Mouse (Mus musculus): ENCODE measurements around the gene Gphn. TPM values are rescaled to one million over a fixed set of nuclear protein-coding genes. Genes with fewer than 3 reads are reported as not detected.

Gphn gene
- polyA plus RNA-seq (2014; fragmentation: Nextera tagmentation; extraction: Ambion mirVana), result 14.9 and 17.8 TPM in 2 replicates

GRCm38 (mm10) chr12:78225707-78226518 lies at the start of gene Gphn:
Gene Gphn, plus strand, starts transcription at chr12:78226379.
- H3K27me3 ChIP-seq (ENCODE audit: control insufficient read depth, insufficient read depth, low read length), result no peaks in the 10 kb centered on the region
- peak within 1 kb of the TSS; percentile 96 for H3K27ac ChIP-seq (ENCODE audit: low read depth, low read length)
- no peaks in the 10 kb centered on the region for H3K4me1 ChIP-seq (ENCODE audit: control insufficient read depth, insufficient read depth, low read length)
- H3K9me3 ChIP-seq (ENCODE audit: control insufficient read depth, low read length), result no peaks in the 10 kb centered on the region
- H3K4me3 ChIP-seq (ENCODE audit: low read length), result peak within 1 kb of the TSS; percentile 94
- peak within 1 kb of the TSS; percentile 83 for H3K9ac ChIP-seq (ENCODE audit: low read depth, low read length)
- peak within 1 kb of the TSS; percentile 77 for H3K4me2 ChIP-seq (replicated peaks; ENCODE audit: low read depth, low read length)
- no peaks in the 10 kb centered on the region for H3K36me3 ChIP-seq (ENCODE audit: control insufficient read depth, insufficient read depth, low read length)
- ATAC-seq (ENCODE audit: low FRiP score, low TSS enrichment), result peak; percentile 98
- under 1% methylated on average over 63 of the region's 70 CpGs for WGBS

DNA sequence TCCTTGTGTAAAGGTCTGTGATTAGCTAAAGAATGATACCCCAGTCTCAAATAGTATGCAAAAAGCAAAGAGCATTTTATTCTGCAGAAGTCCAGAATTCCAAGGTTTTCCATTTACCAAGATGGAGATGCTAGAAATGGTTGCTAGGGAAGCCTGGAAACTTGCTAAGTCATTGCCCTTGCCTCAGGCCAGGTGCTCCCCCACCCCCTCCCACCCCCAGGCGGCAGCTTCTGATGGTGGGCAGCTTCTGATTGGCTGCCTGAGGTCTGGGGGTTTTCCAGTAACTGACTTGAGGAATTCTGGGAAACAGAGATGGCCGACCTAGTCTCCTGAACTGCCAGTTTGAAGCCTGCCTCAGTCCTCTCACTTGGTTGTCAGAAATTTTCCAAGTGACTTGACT lies 44.7 kb upstream of the Gphn start:
- no peaks in the 10 kb centered on the region for H3K36me3 ChIP-seq (ENCODE audit: control insufficient read depth, insufficient read depth, low read length)
- H3K9ac ChIP-seq (ENCODE audit: low read depth, low read length), result no peak overlapping the region
- H3K4me1 ChIP-seq (ENCODE audit: control insufficient read depth, insufficient read depth, low read length), result no peaks in the 10 kb centered on the region
- no peaks in the 10 kb centered on the region for H3K9me3 ChIP-seq (ENCODE audit: control insufficient read depth, low read length)
- H3K27ac ChIP-seq (ENCODE audit: low read depth, low read length), result no peak overlapping the region
- ATAC-seq (ENCODE audit: low FRiP score, low TSS enrichment), result no peak
- no peak overlapping the region for H3K4me2 ChIP-seq (replicated peaks; ENCODE audit: low read depth, low read length)
- 82% methylated on average over 2 of the region's 2 CpGs for WGBS
- H3K27me3 ChIP-seq (ENCODE audit: control insufficient read depth, insufficient read depth, low read length), result no peaks in the 10 kb centered on the region
- no peak overlapping the region for H3K4me3 ChIP-seq (ENCODE audit: low read length)

DNA sequence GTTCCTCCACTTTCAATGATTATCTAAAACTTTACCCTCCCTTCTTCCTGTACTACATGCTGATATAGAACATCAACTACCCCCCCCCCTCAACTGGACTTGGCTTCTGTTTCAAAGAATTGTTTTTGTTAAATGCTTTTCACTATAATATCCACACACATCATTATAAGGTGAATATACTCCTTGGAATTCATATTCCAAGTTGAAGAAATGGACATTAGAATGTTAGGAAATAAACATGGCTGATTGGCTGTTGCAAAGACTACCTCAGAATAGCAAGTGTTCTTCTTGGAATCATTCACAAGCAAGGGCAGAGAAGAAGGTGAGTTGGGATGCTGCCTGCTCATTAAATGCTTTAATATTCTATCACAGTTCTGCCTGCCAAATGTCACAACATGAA lies 32.2 kb upstream of the Gphn start, which contains the start of gene Gm6657:
Gene Gm6657 (plus strand): TSS at position 301 of the 400 bp plus-strand sequence.
- no peak within 1 kb of the TSS for H3K4me2 ChIP-seq (replicated peaks; ENCODE audit: low read depth, low read length)
- H3K9ac ChIP-seq (ENCODE audit: low read depth, low read length), result no peak within 1 kb of the TSS
- no peak for ATAC-seq (ENCODE audit: low FRiP score, low TSS enrichment)

DNA sequence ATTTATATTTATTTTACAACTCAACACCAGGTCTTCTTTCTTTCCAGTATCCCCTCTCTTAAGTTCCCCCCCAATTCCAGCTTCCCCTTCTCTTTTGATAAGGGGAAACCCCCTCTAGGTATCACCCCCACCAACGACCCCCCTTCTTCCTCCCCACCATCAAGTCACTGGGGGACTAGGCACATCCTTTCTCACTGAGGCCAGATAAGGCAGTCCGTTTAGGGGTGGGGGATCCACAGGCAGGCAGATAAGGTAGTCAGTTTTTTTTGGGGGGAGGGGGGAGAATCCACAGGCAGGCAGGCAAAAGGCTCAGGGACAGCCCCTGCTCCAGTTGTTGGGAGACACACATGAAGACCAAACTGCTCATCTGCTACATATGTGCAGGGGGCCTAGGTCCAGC lies 30.8 kb upstream of the Gphn start:
- no peaks in the 10 kb centered on the region for H3K4me1 ChIP-seq (ENCODE audit: control insufficient read depth, insufficient read depth, low read length)
- H3K36me3 ChIP-seq (ENCODE audit: control insufficient read depth, insufficient read depth, low read length), result no peaks in the 10 kb centered on the region
- no peak overlapping the region for H3K4me3 ChIP-seq (ENCODE audit: low read length)
- H3K4me2 ChIP-seq (replicated peaks; ENCODE audit: low read depth, low read length), result no peak overlapping the region
- no peak overlapping the region for H3K27ac ChIP-seq (ENCODE audit: low read depth, low read length)
- H3K9me3 ChIP-seq (ENCODE audit: control insufficient read depth, low read length), result no peaks in the 10 kb centered on the region
- 65% methylated on average over 2 of the region's 2 CpGs for WGBS
- no peak overlapping the region for H3K9ac ChIP-seq (ENCODE audit: low read depth, low read length)
- no peaks in the 10 kb centered on the region for H3K27me3 ChIP-seq (ENCODE audit: control insufficient read depth, insufficient read depth, low read length)
- ATAC-seq (ENCODE audit: low FRiP score, low TSS enrichment), result no peak

More for the DNA sequence above, 32.2 kb upstream of the Gphn start, which contains the start of gene Gm6657:
- no peaks in the 10 kb centered on the region for H3K36me3 ChIP-seq (ENCODE audit: control insufficient read depth, insufficient read depth, low read length)
- no peaks in the 10 kb centered on the region for H3K9me3 ChIP-seq (ENCODE audit: control insufficient read depth, low read length)
- no peaks in the 10 kb centered on the region for H3K4me1 ChIP-seq (ENCODE audit: control insufficient read depth, insufficient read depth, low read length)
- no peaks in the 10 kb centered on the region for H3K27me3 ChIP-seq (ENCODE audit: control insufficient read depth, insufficient read depth, low read length)
- no peak within 1 kb of the TSS for H3K4me3 ChIP-seq (ENCODE audit: low read length)
- no peak within 1 kb of the TSS for H3K27ac ChIP-seq (ENCODE audit: low read depth, low read length)

GRCm38 (mm10) chr12:78203646-78204045 lies 22.5 kb upstream of the Gphn start:
- no peaks in the 10 kb centered on the region for H3K36me3 ChIP-seq (ENCODE audit: control insufficient read depth, insufficient read depth, low read length)
- no peaks in the 10 kb centered on the region for H3K4me1 ChIP-seq (ENCODE audit: control insufficient read depth, insufficient read depth, low read length)
- H3K27ac ChIP-seq (ENCODE audit: low read depth, low read length), result no peak overlapping the region
- no peak overlapping the region for H3K4me2 ChIP-seq (replicated peaks; ENCODE audit: low read depth, low read length)
- WGBS, result 60% methylated on average over 5 of the region's 5 CpGs
- H3K4me3 ChIP-seq (ENCODE audit: low read length), result no peak overlapping the region
- no peaks in the 10 kb centered on the region for H3K27me3 ChIP-seq (ENCODE audit: control insufficient read depth, insufficient read depth, low read length)
- H3K9ac ChIP-seq (ENCODE audit: low read depth, low read length), result no peak overlapping the region
- H3K9me3 ChIP-seq (ENCODE audit: control insufficient read depth, low read length), result no peaks in the 10 kb centered on the region
- no peak for ATAC-seq (ENCODE audit: low FRiP score, low TSS enrichment)

DNA sequence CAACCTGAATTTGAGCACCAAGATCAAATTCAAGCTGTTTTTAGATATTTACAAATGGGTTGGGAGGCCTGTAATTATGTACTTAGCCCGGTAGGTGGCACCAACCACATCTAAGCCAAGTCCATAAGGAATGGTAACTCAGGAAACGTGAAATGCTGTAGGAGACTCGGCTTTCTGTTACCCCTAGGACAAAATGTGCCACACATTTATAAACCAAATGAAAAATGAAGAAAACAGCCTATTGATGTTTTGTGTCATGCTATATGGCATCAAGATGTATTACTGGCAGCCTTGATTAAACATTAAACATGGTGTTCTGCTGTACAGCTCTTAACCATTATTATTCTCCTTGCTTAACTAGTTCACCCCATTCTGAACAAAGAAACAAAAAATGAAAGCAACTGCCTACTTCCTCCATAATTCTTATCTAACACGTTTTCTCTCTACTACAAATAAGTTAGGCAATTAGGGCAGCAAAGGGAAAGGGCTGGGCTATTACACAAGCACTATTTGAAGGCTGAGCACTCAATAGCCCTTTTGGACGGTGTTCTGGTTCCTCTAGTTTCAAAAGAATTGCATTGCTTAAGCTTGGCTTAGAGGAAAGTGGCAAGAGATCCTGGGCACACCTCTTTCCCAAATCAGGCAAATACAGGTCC lies 20.1 kb upstream of the Gphn start:
- ATAC-seq (ENCODE audit: low FRiP score, low TSS enrichment), result peak; percentile 60; the same call in 1 of the 2 replicates
- Histone ChIP-seq H3K36me3 (ENCODE audit: control insufficient read depth, insufficient read depth, low read length) (no peaks in the 10 kb centered on the region), H3K4me3 (ENCODE audit: low read length) (no peak overlapping the region; the same call in 1 of the 2 replicates), H3K9ac (ENCODE audit: low read depth, low read length) (no peak overlapping the region), H3K27ac (ENCODE audit: low read depth, low read length) (no peak overlapping the region), H3K27me3 (ENCODE audit: control insufficient read depth, insufficient read depth, low read length) (no peaks in the 10 kb centered on the region), H3K4me2 (replicated peaks; ENCODE audit: low read depth, low read length) (peak overlapping the region; percentile 27; the same call in 1 of the 2 replicates), H3K4me1 (ENCODE audit: control insufficient read depth, insufficient read depth, low read length) (no peaks in the 10 kb centered on the region), H3K9me3 (ENCODE audit: control insufficient read depth, low read length) (no peaks in the 10 kb centered on the region)
- 6% methylated on average over 5 of the region's 5 CpGs for WGBS

DNA sequence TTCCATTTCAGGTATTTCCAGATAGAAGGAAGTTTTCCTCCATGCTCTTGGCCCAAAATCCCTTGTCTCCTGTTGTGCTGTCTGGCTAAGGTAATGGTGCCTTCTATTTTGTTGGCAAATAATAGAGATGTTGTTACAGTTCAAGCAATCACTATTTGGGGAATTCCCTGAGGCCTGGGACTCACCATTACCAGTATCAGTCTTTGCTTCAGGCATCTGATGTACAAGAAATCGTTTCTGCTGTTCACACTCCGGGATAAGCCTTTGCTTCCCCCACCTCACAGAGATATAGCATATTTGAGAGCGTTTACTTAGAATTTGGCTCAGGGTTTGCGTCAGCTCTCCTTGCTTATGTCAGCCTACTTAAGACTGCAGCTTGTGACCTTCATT lies 19.6 kb upstream of the Gphn start:
- ATAC-seq (ENCODE audit: low FRiP score, low TSS enrichment), result no peak
- H3K4me1 ChIP-seq (ENCODE audit: control insufficient read depth, insufficient read depth, low read length), result no peaks in the 10 kb centered on the region
- no peak overlapping the region for H3K27ac ChIP-seq (ENCODE audit: low read depth, low read length)
- H3K4me3 ChIP-seq (ENCODE audit: low read length), result no peak overlapping the region
- no peak overlapping the region for H3K9ac ChIP-seq (ENCODE audit: low read depth, low read length)
- no peaks in the 10 kb centered on the region for H3K9me3 ChIP-seq (ENCODE audit: control insufficient read depth, low read length)
- WGBS, result 78% methylated on average over 4 of the region's 4 CpGs
- H3K4me2 ChIP-seq (replicated peaks; ENCODE audit: low read depth, low read length), result no peak overlapping the region
- H3K36me3 ChIP-seq (ENCODE audit: control insufficient read depth, insufficient read depth, low read length), result no peaks in the 10 kb centered on the region
- H3K27me3 ChIP-seq (ENCODE audit: control insufficient read depth, insufficient read depth, low read length), result no peaks in the 10 kb centered on the region

- ATAC-seq (ENCODE audit: low FRiP score, low TSS enrichment), result no peak
- no peaks in the 10 kb centered on the region for H3K9me3 ChIP-seq (ENCODE audit: control insufficient read depth, low read length)
- no peak overlapping the region for H3K9ac ChIP-seq (ENCODE audit: low read depth, low read length)
- no peak overlapping the region for H3K4me2 ChIP-seq (replicated peaks; ENCODE audit: low read depth, low read length)
- H3K4me3 ChIP-seq (ENCODE audit: low read length), result no peak overlapping the region
- WGBS, result 90% methylated on average over 2 of the region's 2 CpGs
- H3K27me3 ChIP-seq (ENCODE audit: control insufficient read depth, insufficient read depth, low read length), result no peaks in the 10 kb centered on the region
- no peaks in the 10 kb centered on the region for H3K4me1 ChIP-seq (ENCODE audit: control insufficient read depth, insufficient read depth, low read length)
- no peak overlapping the region for H3K27ac ChIP-seq (ENCODE audit: low read depth, low read length)
- H3K36me3 ChIP-seq (ENCODE audit: control insufficient read depth, insufficient read depth, low read length), result no peaks in the 10 kb centered on the region
Observed at GRCm38 (mm10) chr12:78209856-78210255, 16.3 kb upstream of the Gphn start.

- H3K27ac ChIP-seq (ENCODE audit: low read depth, low read length), result no peak overlapping the region
- no peaks in the 10 kb centered on the region for H3K4me1 ChIP-seq (ENCODE audit: control insufficient read depth, insufficient read depth, low read length)
- no peak for ATAC-seq (ENCODE audit: low FRiP score, low TSS enrichment)
- no peak overlapping the region for H3K9ac ChIP-seq (ENCODE audit: low read depth, low read length)
- H3K4me2 ChIP-seq (replicated peaks; ENCODE audit: low read depth, low read length), result no peak overlapping the region
- H3K4me3 ChIP-seq (ENCODE audit: low read length), result no peak overlapping the region
- H3K36me3 ChIP-seq (ENCODE audit: control insufficient read depth, insufficient read depth, low read length), result no peaks in the 10 kb centered on the region
- no peaks in the 10 kb centered on the region for H3K9me3 ChIP-seq (ENCODE audit: control insufficient read depth, low read length)
- H3K27me3 ChIP-seq (ENCODE audit: control insufficient read depth, insufficient read depth, low read length), result no peaks in the 10 kb centered on the region
- 70% methylated on average over 6 of the region's 6 CpGs for WGBS
Observed at GRCm38 (mm10) chr12:78215490-78215889, 10.7 kb upstream of the Gphn start.
